Mouse (Mus musculus) G1E (cell line): ENCODE data around the gene Ccdc163. TPM values are rescaled to one million over a fixed set of nuclear protein-coding genes. Genes with fewer than 3 reads are reported as not detected.

Experiments used
- ATAC-seq: 2 replicates; pipeline ENCODE4 v1.8.0; 2016; ENCODE audit warnings: mild to moderate bottlenecking; ENCODE audit not compliant: insufficient number of reproducible peaks, poor library complexity, low FRiP score, severe bottlenecking; ENCODE audit errors: extremely low read depth
- DNase-seq: peaks from one replicate; pipeline ENCODE4 v3.0.0; 2012; ENCODE audit warnings: low spot score
- H3K27me3 ChIP-seq: 2 replicates; pipeline ENCODE4 v1.6.1; 2012; ENCODE audit warnings: mild to moderate bottlenecking, low read length, inconsistent platforms; ENCODE audit not compliant: insufficient read depth
- H3K36me3 ChIP-seq: replicated peaks from 2 replicates; pipeline ENCODE3; 2012; ENCODE audit warnings: mild to moderate bottlenecking, inconsistent platforms
- H3K4me1 ChIP-seq: 2 replicates; pipeline ENCODE4 v1.6.1; 2012; ENCODE audit warnings: low read depth, low read length, inconsistent platforms, mixed read lengths; ENCODE audit not compliant: insufficient read depth
- H3K4me3 ChIP-seq: 2 replicates; pipeline ENCODE4 v1.5.1; 2012; ENCODE audit warnings: low read depth, mild to moderate bottlenecking, inconsistent platforms, low read length, moderate library complexity, mixed read lengths
- H3K9me3 ChIP-seq: replicated peaks from 2 replicates; pipeline ENCODE4 v1.6.1; 2012; ENCODE audit warnings: inconsistent platforms
- CTCF ChIP-seq: IDR thresholded peaks from 2 replicates; pipeline ENCODE4 v1.5.1; 2012; ENCODE audit warnings: low read depth, low read length, inconsistent platforms, mixed read lengths
- GATA1 ChIP-seq: IDR thresholded peaks from 2 replicates; pipeline ENCODE4 v1.6.1; 2012; ENCODE audit warnings: borderline replicate concordance, low read length, inconsistent platforms, mixed read lengths
- GATA2 ChIP-seq: IDR thresholded peaks from 2 replicates; pipeline ENCODE4 v1.6.1; 2012; ENCODE audit warnings: low read depth, low read length, inconsistent platforms, borderline replicate concordance
- POLR2AphosphoS5 ChIP-seq: IDR thresholded peaks from 2 replicates; pipeline ENCODE4 v1.6.1; 2012; ENCODE audit warnings: low read depth, low read length, inconsistent platforms; ENCODE audit not compliant: insufficient replicate concordance
- TAL1 ChIP-seq: conservative IDR thresholded peaks from 2 replicates; pipeline ENCODE4 v1.6.1; 2012; ENCODE audit warnings: low read depth, low read length, inconsistent platforms, mixed read lengths
- polyA plus RNA-seq: library from polyadenylated mRNA; stranded (reverse); fragments of >175 nt; gene quantifications from 2 replicates; pipeline ENCODE4 v1.2.3, GENCODE M21; 2012
- total RNA-seq, 2 experiments: library from RNA; stranded (forward) in 1 of 2; stranded (reverse) in 1 of 2; fragments of 200-1000 nt in 1 of 2; fragments of >200 nt in 1 of 2; fragmentation: Nextera tagmentation in 1 of 2; gene quantifications; 2 replicates each; pipeline ENCODE4 v1.2.3; 2014 to 2017

Gene Ccdc163
- total and polyA plus RNA-seq, 3 experiments = 4.0 to 44.0 (median 20.4) TPM

GRCm38 (mm10) chr4:116776391-116776790, 68.1 kb downstream of the Ccdc163 start:
- no peak for DNase-seq
- no peak for ATAC-seq
- peaks cover 2% of the 10 kb centered on the region; the same call in 1 of the 2 replicates for H3K4me1 ChIP-seq
- no peaks in the 10 kb centered on the region for H3K9me3 ChIP-seq
- no peaks in the 10 kb centered on the region for H3K36me3 ChIP-seq
- H3K27me3 ChIP-seq = 0 out of 2 replicates have a peak, but pooled peaks cover 2% of the 10 kb centered on the region
- TF ChIP-seq GATA2 (no peak), POLR2AphosphoS5 (no peak), TAL1 (no peak)
- no peak overlapping the region for H3K4me3 ChIP-seq

GRCm38 (mm10) chr4:116777079-116777478, 68.8 kb downstream of the Ccdc163 start:
- ATAC-seq (no peak), DNase-seq (no peak)
- TF ChIP-seq CTCF (no peak), TAL1 (no peak), GATA1 (no peak), POLR2AphosphoS5 (no peak), GATA2 (no peak)
- H3K27me3 ChIP-seq = 0 out of 2 replicates have a peak, but pooled peaks cover 2% of the 10 kb centered on the region
- H3K4me1 ChIP-seq = peaks cover 2% of the 10 kb centered on the region; the same call in 1 of the 2 replicates
- no peaks in the 10 kb centered on the region for H3K36me3 ChIP-seq
- no peak overlapping the region for H3K4me3 ChIP-seq
- no peaks in the 10 kb centered on the region for H3K9me3 ChIP-seq

GRCm38 (mm10) chr4:116780541-116780940, 72.2 kb downstream of the Ccdc163 start:
- H3K4me3 ChIP-seq = no peak overlapping the region
- H3K27me3 ChIP-seq = 0 out of 2 replicates have a peak, but pooled peaks cover 2% of the 10 kb centered on the region
- no peak for TF ChIP-seq CTCF
- TF ChIP-seq POLR2AphosphoS5 = no peak
- no peak for TF ChIP-seq GATA1
- no peak for TF ChIP-seq TAL1
- no peak for TF ChIP-seq GATA2
- no peaks in the 10 kb centered on the region for H3K9me3 ChIP-seq
- DNase-seq (no peak), ATAC-seq (no peak)
- peaks cover 2% of the 10 kb centered on the region; the same call in 1 of the 2 replicates for H3K4me1 ChIP-seq
- H3K36me3 ChIP-seq = no peaks in the 10 kb centered on the region

- Histone ChIP-seq H3K9me3 (no peaks in the 10 kb centered on the region), H3K4me3 (no peak overlapping the region), H3K36me3 (no peaks in the 10 kb centered on the region), H3K27me3 (0 out of 2 replicates have a peak, but pooled peaks cover 2% of the 10 kb centered on the region), H3K4me1 (peaks cover 2% of the 10 kb centered on the region; the same call in 1 of the 2 replicates)
- no peak for TF ChIP-seq CTCF
- TF ChIP-seq POLR2AphosphoS5 = no peak
- no peak for TF ChIP-seq GATA2
- TF ChIP-seq TAL1 = no peak
- no peak for TF ChIP-seq GATA1
- DNase-seq (no peak), ATAC-seq (no peak)
Measured at GRCm38 (mm10) chr4:116781366-116781765, 73.1 kb downstream of the Ccdc163 start.

GRCm38 (mm10) chr4:116782171-116782570, 73.9 kb downstream of the Ccdc163 start:
- Histone ChIP-seq H3K9me3 (no peaks in the 10 kb centered on the region), H3K4me3 (no peak overlapping the region), H3K36me3 (no peaks in the 10 kb centered on the region), H3K27me3 (0 out of 2 replicates have a peak, but pooled peaks cover 2% of the 10 kb centered on the region), H3K4me1 (peaks cover 2% of the 10 kb centered on the region; the same call in 1 of the 2 replicates)
- ATAC-seq = no peak
- DNase-seq = no peak
- TF ChIP-seq GATA1 (no peak), GATA2 (no peak), TAL1 (no peak), CTCF (no peak), POLR2AphosphoS5 (no peak)

GRCm38 (mm10) chr4:116786587-116786986, 78.3 kb downstream of the Ccdc163 start:
- no peak overlapping the region for H3K4me3 ChIP-seq
- DNase-seq = no peak
- H3K9me3 ChIP-seq = no peaks in the 10 kb centered on the region
- H3K36me3 ChIP-seq = no peaks in the 10 kb centered on the region
- H3K4me1 ChIP-seq = no peaks in the 10 kb centered on the region
- no peaks in the 10 kb centered on the region for H3K27me3 ChIP-seq
- TF ChIP-seq TAL1 (no peak), GATA1 (no peak), CTCF (no peak), GATA2 (no peak), POLR2AphosphoS5 (no peak)
- ATAC-seq = no peak
